Mouse (Mus musculus): ENCODE results near the gene Olfr543.

GRCm38 (mm10) chr7:102467566-102467965 is 13.9 kb downstream of the Olfr543 start:
- TF ChIP-seq POLR2A (IDR thresholded peaks at IDR 0.05; ENCODE audit: extremely low read depth, insufficient read depth, low read length) (no peak), CTCF (IDR thresholded peaks at IDR 0.05; ENCODE audit: low read depth, low read length) (no peak)
